Mouse (Mus musculus): ENCODE measurements around the gene Nfkb1. TPM values are rescaled to one million over a fixed set of nuclear protein-coding genes. Genes with fewer than 3 reads are reported as not detected.

The Nfkb1 gene
- total and polyA plus RNA-seq, 3 experiments: 271 to 369 (median 346) TPM

DNA sequence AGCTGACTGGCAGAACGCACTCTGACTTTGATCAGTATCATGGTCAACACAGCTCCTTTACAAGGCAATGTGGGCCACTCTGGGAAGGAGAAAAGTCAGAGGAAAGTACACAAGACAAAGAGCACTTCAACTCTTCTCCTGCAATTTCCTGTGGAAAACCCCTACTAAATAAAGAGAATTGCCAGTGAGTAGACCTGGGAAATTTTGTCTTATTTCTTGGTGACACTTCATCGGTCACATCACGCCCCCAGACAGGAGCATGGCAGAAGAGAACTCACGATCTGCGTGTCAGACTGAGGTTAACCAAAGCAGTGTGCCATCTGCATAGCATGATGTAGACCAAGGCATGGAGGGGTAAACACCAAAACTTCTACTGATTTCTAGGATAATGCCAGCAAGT, 51.1 kb downstream of the Nfkb1 start:
- H3K27me3 ChIP-seq (replicated peaks): no peaks in the 10 kb centered on the region
- H3K4me2 ChIP-seq (ENCODE audit: insufficient read depth, low read depth, poor library complexity, severe bottlenecking): peak overlapping the region; percentile 18
- H3K79me2 ChIP-seq (replicated peaks; ENCODE audit: control insufficient read depth, extremely low read depth, insufficient read depth, poor library complexity, severe bottlenecking): no peaks in the 10 kb centered on the region
- in situ Hi-C loops (cut with MboI; ENCODE audit: low pct_ligation_motif_present, low pct_unique_long_range_greater_than_20kb, low sequenced_read_pairs) (no loop called here), dilution Hi-C loops (cut with MboI; ENCODE audit: extremely low pct_ligation_motif_present, extremely low pct_unique_long_range_greater_than_20kb, low sequenced_read_pairs) (no loop called here)
- DNase-seq (ENCODE audit: extremely low read depth): peak; percentile 57
- peaks cover 3% of the 10 kb centered on the region for H3K9me3 ChIP-seq (replicated peaks; ENCODE audit: low read length)
- H3K4me1 ChIP-seq (ENCODE audit: control insufficient read depth in 1 of 2, insufficient read depth in 2 of 2): peaks cover 35 to 72% of the 10 kb centered on the region in 2 experiments
- peak overlapping the region; percentile 68 for H3K27ac ChIP-seq (ENCODE audit: insufficient read depth, low read depth)
- H3K9ac ChIP-seq (ENCODE audit: insufficient read depth, low read depth): no peak overlapping the region
- H3K36me3 ChIP-seq (replicated peaks in 1 of 2; ENCODE audit: control insufficient read depth in 1 of 2, insufficient read depth in 1 of 2, low read length in 1 of 2): peaks cover 37 to 89% of the 10 kb centered on the region in 2 experiments
- TF ChIP-seq TCF12 (IDR thresholded peaks at IDR 0.05; ENCODE audit: low read depth, low read length): peak; percentile 39; the same call in 1 of the 2 replicates
- peak; percentile 82 for TF ChIP-seq MYC (IDR thresholded peaks at IDR 0.05; ENCODE audit: low read depth, low read length)
- TF ChIP-seq GABPA (IDR thresholded peaks at IDR 0.05; ENCODE audit: insufficient replicate concordance, low read depth, low read length): no peak
- peak; percentile 83 for TF ChIP-seq MAX (IDR thresholded peaks at IDR 0.05; ENCODE audit: low read length)
- TF ChIP-seq TBP (conservative IDR thresholded peaks at IDR 0.05; ENCODE audit: low read depth, low read length): no peak
- peak; percentile 78 for TF ChIP-seq EP300 (IDR thresholded peaks at IDR 0.05; ENCODE audit: low read length)
- peak; percentile 80; the same call in 1 of the 2 replicates for TF ChIP-seq MXI1 (IDR thresholded peaks at IDR 0.05; ENCODE audit: low read depth, low read length)
- no peak for TF ChIP-seq RAD21 (IDR thresholded peaks at IDR 0.05; ENCODE audit: low read depth, low read length)
- TF ChIP-seq ZKSCAN1 (IDR thresholded peaks at IDR 0.05; ENCODE audit: borderline replicate concordance, low read depth, low read length): no peak
- TF ChIP-seq CHD1 (IDR thresholded peaks at IDR 0.05; ENCODE audit: low read depth, low read length): no peak
- no peak for TF ChIP-seq ZMIZ1 (IDR thresholded peaks at IDR 0.05; ENCODE audit: low read depth, low read length)
- TF ChIP-seq ELF1 (IDR thresholded peaks at IDR 0.05; ENCODE audit: low read depth, low read length): 0 out of 2 replicates have a peak, but pooled peaks have one; percentile 5
- peak; percentile 74 for TF ChIP-seq RCOR1 (conservative IDR thresholded peaks at IDR 0.05; ENCODE audit: low read depth, low read length)
- TF ChIP-seq PAX5 (IDR thresholded peaks at IDR 0.05; ENCODE audit: low read length): no peak
- no peak for TF ChIP-seq CHD2 (IDR thresholded peaks at IDR 0.05; ENCODE audit: low read length)
- no peak for TF ChIP-seq POLR2A (IDR thresholded peaks at IDR 0.05; ENCODE audit: low read depth, low read length)
- TF ChIP-seq UBTF (IDR thresholded peaks at IDR 0.05; ENCODE audit: low read depth, low read length): no peak
- TF ChIP-seq NELFE (IDR thresholded peaks at IDR 0.05; ENCODE audit: low read depth, low read length): no peak
- TF ChIP-seq NRF1 (IDR thresholded peaks at IDR 0.05; ENCODE audit: low read depth, low read length): 0 out of 2 replicates have a peak, but pooled peaks have one; percentile 8
- no peak; the same call in 1 of the 2 replicates for TF ChIP-seq MAFK (IDR thresholded peaks at IDR 0.05; ENCODE audit: insufficient replicate concordance, low read length)
- TF ChIP-seq E2F4 (IDR thresholded peaks at IDR 0.05; ENCODE audit: insufficient replicate concordance, low read depth, low read length): no peak
- TF ChIP-seq CTCF (conservative IDR thresholded peaks at IDR 0.05 in 1 of 2, IDR thresholded peaks at IDR 0.05 in 1 of 2; ENCODE audit: low read depth in 2 of 2, low read length in 2 of 2): no peak
- TF ChIP-seq MEF2A (IDR thresholded peaks at IDR 0.05; ENCODE audit: borderline replicate concordance, low read depth, low read length): peak; percentile 77; the same call in 1 of the 2 replicates
- peak; percentile 54; the same call in 1 of the 2 replicates for TF ChIP-seq IRF4 (IDR thresholded peaks at IDR 0.05; ENCODE audit: low read depth, low read length)
- TF ChIP-seq ZC3H11A (IDR thresholded peaks at IDR 0.05; ENCODE audit: low read depth, low read length): no peak
- TF ChIP-seq JUND (conservative IDR thresholded peaks at IDR 0.05; ENCODE audit: low read depth, low read length): no peak
- no peak for TF ChIP-seq KAT2A (IDR thresholded peaks at IDR 0.05; ENCODE audit: insufficient replicate concordance, low read length)
- peak; percentile 89 for TF ChIP-seq SIN3A (IDR thresholded peaks at IDR 0.05; ENCODE audit: low read length)
- TF ChIP-seq HCFC1 (IDR thresholded peaks at IDR 0.05; ENCODE audit: low read depth, low read length): no peak
- TF ChIP-seq ZNF384 (IDR thresholded peaks at IDR 0.05; ENCODE audit: low read depth, low read length): no peak
- TF ChIP-seq JUN (IDR thresholded peaks at IDR 0.05; ENCODE audit: insufficient read depth, low read depth, low read length): no peak
- TF ChIP-seq ETS1 (conservative IDR thresholded peaks at IDR 0.05; ENCODE audit: low read depth, low read length): peak; percentile 82
- TF ChIP-seq BHLHE40 (IDR thresholded peaks at IDR 0.05; ENCODE audit: low read depth, low read length): peak; percentile 96
- TF ChIP-seq POLR2AphosphoS2 (IDR thresholded peaks at IDR 0.05; ENCODE audit: low read depth, low read length): no peak
- no peak for TF ChIP-seq USF2 (conservative IDR thresholded peaks at IDR 0.05; ENCODE audit: low read depth, low read length)
- peak; percentile 67; the same call in 1 of the 2 replicates for TF ChIP-seq MAZ (IDR thresholded peaks at IDR 0.05; ENCODE audit: low read depth, low read length)
- TF ChIP-seq SMC3 (IDR thresholded peaks at IDR 0.05; ENCODE audit: low read depth, low read length): no peak
- TF ChIP-seq USF1 (IDR thresholded peaks at IDR 0.05; ENCODE audit: low read depth, low read length): no peak
- no peak overlapping the region for H3K4me3 ChIP-seq (replicated peaks in 1 of 3; ENCODE audit: low read depth in 2 of 3, low read length in 2 of 3, poor library complexity in 1 of 3)

All from CH12.LX (cell line).